Mouse (Mus musculus) cerebellum, adult 2 months (tissue): ENCODE measurements around the gene Polk.

ENCODE experiments used
- CTCF ChIP-seq: fragments of 200-500 bp; IDR thresholded peaks from 2 replicates; pipeline ENCODE4 v1.5.1; 2011; ENCODE audit warnings: low read depth, mild to moderate bottlenecking, control low read depth, low read length, moderate library complexity, borderline replicate concordance; ENCODE audit not compliant: insufficient read depth
- POLR2A ChIP-seq: fragments of 200-500 bp; IDR thresholded peaks from 2 replicates; pipeline ENCODE4 v1.6.1; 2011; ENCODE audit warnings: low read length, control low read depth, borderline replicate concordance; ENCODE audit not compliant: insufficient read depth

DNA sequence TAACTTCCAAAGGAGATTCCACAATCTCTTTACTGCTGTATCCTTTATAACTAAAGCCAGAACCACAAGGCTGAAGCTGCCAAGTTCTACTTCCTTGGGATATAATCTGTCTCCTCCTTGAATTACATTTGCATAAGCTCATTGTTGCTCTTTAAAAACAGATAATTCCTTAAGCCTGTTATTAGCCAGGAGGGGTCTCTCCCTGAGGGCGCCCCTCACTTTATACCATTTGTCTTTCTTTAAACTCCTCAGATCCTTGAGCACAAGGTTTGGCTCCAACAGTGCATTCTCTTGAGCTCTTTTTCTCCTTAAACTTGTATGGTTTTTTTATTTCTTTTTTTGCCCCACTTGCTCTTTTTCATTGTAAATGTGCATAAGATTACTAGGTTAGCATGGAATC is 46.3 kb upstream of the Polk start:
- TF ChIP-seq CTCF (no peak), POLR2A (no peak)
